Mouse (Mus musculus): Measurements from ENCODE around the gene Tnfrsf18. TPM values are rescaled to one million over a fixed set of nuclear protein-coding genes. Genes with fewer than 3 reads are reported as not detected.

Gene Tnfrsf18
- total and polyA plus RNA-seq, 3 experiments = 9.3 to 16.2 TPM; not detected in 1

GRCm38 (mm10) chr4:156021381-156021780 is 4.6 kb upstream of the Tnfrsf18 start:
- H3K9ac ChIP-seq (ENCODE audit: control insufficient read depth, low read depth, low read length, poor library complexity, severe bottlenecking) = peak overlapping the region; percentile 43; the same call in 1 of the 2 replicates
- H3K27ac ChIP-seq (ENCODE audit: control insufficient read depth, low read depth, low read length) = peak overlapping the region; percentile 58
- DNase-seq (ENCODE audit: low read depth, low spot score) = no peak
- no peaks in the 10 kb centered on the region for H3K27me3 ChIP-seq (ENCODE audit: control insufficient read depth in 1 of 2, insufficient read depth in 2 of 2, low read length in 2 of 2)
- H3K9me3 ChIP-seq (replicated peaks; ENCODE audit: insufficient read depth, low read length) = no peaks in the 10 kb centered on the region
- H3K4me3 ChIP-seq (ENCODE audit: control insufficient read depth in 1 of 2, insufficient read depth in 1 of 2, low read depth in 2 of 2, low read length in 2 of 2) = no peak overlapping the region
- H3K4me1 ChIP-seq (ENCODE audit: control insufficient read depth in 1 of 2, insufficient read depth in 2 of 2, low read length in 2 of 2) = peaks cover 5 to 21% of the 10 kb centered on the region in 2 experiments
- TF ChIP-seq MEF2A (IDR thresholded peaks at IDR 0.05; ENCODE audit: extremely low read depth, insufficient replicate concordance, low read depth, low read length, poor library complexity, severe bottlenecking) = no peak
- no peak for TF ChIP-seq USF2 (IDR thresholded peaks at IDR 0.05; ENCODE audit: borderline replicate concordance in 1 of 2, insufficient read depth in 1 of 2, low read depth in 1 of 2, low read length in 2 of 2)
- TF ChIP-seq ZNF384 (IDR thresholded peaks at IDR 0.05; ENCODE audit: low read depth, low read length) = no peak
- TF ChIP-seq GABPA (IDR thresholded peaks at IDR 0.05; ENCODE audit: low read depth, low read length) = no peak
- TF ChIP-seq MAFK (IDR thresholded peaks at IDR 0.05; ENCODE audit: borderline replicate concordance, low read depth, low read length) = no peak
- TF ChIP-seq GATA1 (IDR thresholded peaks at IDR 0.05; ENCODE audit: low read depth, low read length) = no peak
- H3K79me2 ChIP-seq (ENCODE audit: control insufficient read depth, insufficient read depth, low read length, poor library complexity) = no peaks in the 10 kb centered on the region
- H3K36me3 ChIP-seq (ENCODE audit: control insufficient read depth in 1 of 2, insufficient read depth in 2 of 2, low read length in 2 of 2) = peaks cover 0 to 16% of the 10 kb centered on the region in 2 experiments; a peak in 2 of 4 replicates

GRCm38 (mm10) chr4:156021942-156022419 is 4.0 kb upstream of the Tnfrsf18 start:
- H3K27ac ChIP-seq (ENCODE audit: control insufficient read depth, low read depth, low read length) = peak overlapping the region; percentile 58
- no peaks in the 10 kb centered on the region for H3K27me3 ChIP-seq (ENCODE audit: control insufficient read depth in 1 of 2, insufficient read depth in 2 of 2, low read length in 2 of 2)
- peaks cover 0 to 20% of the 10 kb centered on the region in 2 experiments; a peak in 2 of 4 replicates for H3K36me3 ChIP-seq (ENCODE audit: control insufficient read depth in 1 of 2, insufficient read depth in 2 of 2, low read length in 2 of 2)
- peaks cover 8 to 27% of the 10 kb centered on the region in 2 experiments for H3K4me1 ChIP-seq (ENCODE audit: control insufficient read depth in 1 of 2, insufficient read depth in 2 of 2, low read length in 2 of 2)
- H3K79me2 ChIP-seq (ENCODE audit: control insufficient read depth, insufficient read depth, low read length, poor library complexity) = no peaks in the 10 kb centered on the region
- H3K9me3 ChIP-seq (replicated peaks; ENCODE audit: insufficient read depth, low read length) = no peaks in the 10 kb centered on the region
- H3K4me3 ChIP-seq (ENCODE audit: control insufficient read depth in 1 of 2, insufficient read depth in 1 of 2, low read depth in 2 of 2, low read length in 2 of 2) = peak overlapping the region; percentile 24 to 45; a peak in 3 of 4 replicates
- peak; percentile 53 for DNase-seq (ENCODE audit: low read depth, low spot score)
- peak overlapping the region; percentile 43 for H3K9ac ChIP-seq (ENCODE audit: control insufficient read depth, low read depth, low read length, poor library complexity, severe bottlenecking)
- TF ChIP-seq EP300 (IDR thresholded peaks at IDR 0.05; ENCODE audit: low read depth in 1 of 2, low read length in 2 of 2) (peak; percentile 13 to 56; a peak in 3 of 4 replicates), ZKSCAN1 (IDR thresholded peaks at IDR 0.05; ENCODE audit: low read depth, low read length) (no peak), POLR2AphosphoS5 (IDR thresholded peaks at IDR 0.05; ENCODE audit: borderline replicate concordance, low read depth, low read length) (no peak), ELF1 (IDR thresholded peaks at IDR 0.05; ENCODE audit: low read depth, low read length) (peak; percentile 4; the same call in 1 of the 2 replicates), GATA1 (IDR thresholded peaks at IDR 0.05; ENCODE audit: low read depth, low read length) (no peak), MAZ (IDR thresholded peaks at IDR 0.05; ENCODE audit: low read depth, low read length) (no peak), MAX (IDR thresholded peaks at IDR 0.05; ENCODE audit: low read length) (no peak), MAFK (IDR thresholded peaks at IDR 0.05; ENCODE audit: borderline replicate concordance, low read depth, low read length) (0 out of 2 replicates have a peak, but pooled peaks have one; percentile 33), NELFE (IDR thresholded peaks at IDR 0.05; ENCODE audit: low read depth, low read length) (no peak), GABPA (IDR thresholded peaks at IDR 0.05; ENCODE audit: low read depth, low read length) (no peak), CHD1 (IDR thresholded peaks at IDR 0.05; ENCODE audit: low read depth, low read length) (no peak), MEF2A (IDR thresholded peaks at IDR 0.05; ENCODE audit: extremely low read depth, insufficient replicate concordance, low read depth, low read length, poor library complexity, severe bottlenecking) (no peak), E2F4 (IDR thresholded peaks at IDR 0.05; ENCODE audit: borderline replicate concordance, low read depth, low read length) (no peak), USF1 (IDR thresholded peaks at IDR 0.05; ENCODE audit: low read depth, low read length) (no peak), CHD2 (IDR thresholded peaks at IDR 0.05; ENCODE audit: low read length) (no peak), POLR2AphosphoS2 (IDR thresholded peaks at IDR 0.05; ENCODE audit: low read length) (no peak), ZNF384 (IDR thresholded peaks at IDR 0.05; ENCODE audit: low read depth, low read length) (no peak), TAL1 (IDR thresholded peaks at IDR 0.05; ENCODE audit: low read length) (no peak), RAD21 (IDR thresholded peaks at IDR 0.05; ENCODE audit: low read depth, low read length) (no peak), ETS1 (IDR thresholded peaks at IDR 0.05; ENCODE audit: low read depth, low read length) (0 out of 2 replicates have a peak, but pooled peaks have one; percentile 26), HCFC1 (IDR thresholded peaks at IDR 0.05; ENCODE audit: low read depth, low read length) (no peak), ZMIZ1 (IDR thresholded peaks at IDR 0.05; ENCODE audit: low read depth, low read length) (no peak), SIN3A (IDR thresholded peaks at IDR 0.05; ENCODE audit: low read length) (no peak; the same call in 1 of the 2 replicates), KAT2A (conservative IDR thresholded peaks at IDR 0.05; ENCODE audit: low read depth, low read length) (no peak), SMC3 (IDR thresholded peaks at IDR 0.05; ENCODE audit: low read depth, low read length) (no peak), UBTF (IDR thresholded peaks at IDR 0.05; ENCODE audit: borderline replicate concordance, insufficient read depth, low read depth, low read length) (no peak), MYB (IDR thresholded peaks at IDR 0.05; ENCODE audit: low read depth, low read length) (no peak), MYC (IDR thresholded peaks at IDR 0.05; ENCODE audit: low read depth, low read length) (peak; percentile 55; the same call in 1 of the 2 replicates)
